Mouse (Mus musculus) lung, embryonic 16.5 days (tissue): ENCODE results near the gene Pmepa1. TPM values are rescaled to one million over a fixed set of nuclear protein-coding genes. Genes with fewer than 3 reads are reported as not detected.
A peak's percentile ranks its signal among the peaks of the same experiment; 100 is the strongest.

Source experiments
- ATAC-seq: fragments of 200-750 bp; cut with Nextera tagmentation; 2 replicates; pipeline ENCODE4 v1.8.0; 2017; ENCODE audit warnings: low read depth, mild to moderate bottlenecking, moderate library complexity
- H3K27ac ChIP-seq: fragments of 300-500 bp; sonication (generic); 2 replicates; pipeline ENCODE4 v1.5.1; 2014; ENCODE audit warnings: mild to moderate bottlenecking, control low read depth, low read length
- H3K27me3 ChIP-seq: fragments of 300-500 bp; sonication (generic); 2 replicates; pipeline ENCODE4 v1.6.1; 2014; ENCODE audit warnings: low read depth, low read length, mixed read lengths; ENCODE audit not compliant: control insufficient read depth, insufficient read depth
- H3K36me3 ChIP-seq: fragments of 300-500 bp; sonication (generic); 2 replicates; pipeline ENCODE4 v1.6.1; 2014; ENCODE audit warnings: low read length; ENCODE audit not compliant: control insufficient read depth, insufficient read depth
- H3K4me1 ChIP-seq: fragments of 300-500 bp; sonication (generic); replicated peaks from 2 replicates; pipeline ENCODE4 v1.6.1; 2014; ENCODE audit warnings: low read length, mixed read lengths; ENCODE audit not compliant: control insufficient read depth, insufficient read depth
- H3K4me2 ChIP-seq: fragments of 300-500 bp; sonication (generic); 2 replicates; pipeline ENCODE4 v1.6.1; 2014; ENCODE audit warnings: low read depth, low read length, control low read depth
- H3K4me3 ChIP-seq: fragments of 300-500 bp; sonication (generic); 2 replicates; pipeline ENCODE4 v1.5.1; 2014; ENCODE audit warnings: mild to moderate bottlenecking, low read length, control low read depth
- H3K9ac ChIP-seq: fragments of 300-500 bp; sonication (generic); 2 replicates; pipeline ENCODE4 v1.6.1; 2014; ENCODE audit warnings: low read length, control low read depth
- H3K9me3 ChIP-seq: fragments of 300-500 bp; sonication (generic); 2 replicates; pipeline ENCODE4 v1.6.1; 2016; ENCODE audit warnings: low read length; ENCODE audit not compliant: control insufficient read depth
- WGBS: fragments of 180-500 bp; shearing (Covaris S2); extraction: QIAGEN DNeasy Blood & Tissue Kit; methylation state at CpG from one replicate; pipeline ENCODE4 v1.1.7; 2014; 5-methylcytosine and 5-hydroxymethylcytosine counted together
- polyA plus RNA-seq: library from polyadenylated mRNA; unstranded; fragments of >200 nt; fragmentation: Nextera tagmentation; extraction: Ambion mirVana; gene quantifications from 2 replicates; pipeline ENCODE4 v1.2.1, GENCODE M21; 2015

Gene Pmepa1
- polyA plus RNA-seq, 1 experiment from 2014 or later, result 7.5 TPM

GRCm38 (mm10) chr2:173270601-173271248, 5.6 kb downstream of the Pmepa1 start:
- H3K9ac ChIP-seq, result no peak overlapping the region
- no peaks in the 10 kb centered on the region for H3K9me3 ChIP-seq
- no peaks in the 10 kb centered on the region for H3K27me3 ChIP-seq
- H3K27ac ChIP-seq, result no peak overlapping the region
- no peaks in the 10 kb centered on the region for H3K36me3 ChIP-seq
- WGBS, result 80% methylated on average over 11 of the region's 11 CpGs
- peaks cover 64% of the 10 kb centered on the region for H3K4me1 ChIP-seq
- no peak overlapping the region for H3K4me3 ChIP-seq
- no peak for ATAC-seq
- H3K4me2 ChIP-seq, result no peak overlapping the region

- no peak overlapping the region for H3K4me3 ChIP-seq
- no peaks in the 10 kb centered on the region for H3K36me3 ChIP-seq
- H3K27ac ChIP-seq, result no peak overlapping the region
- WGBS, result 42% methylated on average over 9 of the region's 9 CpGs
- ATAC-seq, result no peak
- H3K27me3 ChIP-seq, result no peaks in the 10 kb centered on the region
- H3K4me1 ChIP-seq, result peaks cover 67% of the 10 kb centered on the region
- H3K9me3 ChIP-seq, result no peaks in the 10 kb centered on the region
- H3K9ac ChIP-seq, result no peak overlapping the region
- no peak overlapping the region for H3K4me2 ChIP-seq
Measured at GRCm38 (mm10) chr2:173270196-173270595, 6.1 kb downstream of the Pmepa1 start.

GRCm38 (mm10) chr2:173267562-173267961, 8.8 kb downstream of the Pmepa1 start:
- peaks cover 64% of the 10 kb centered on the region for H3K4me1 ChIP-seq
- ATAC-seq, result no peak
- H3K9me3 ChIP-seq, result no peaks in the 10 kb centered on the region
- H3K27me3 ChIP-seq, result no peaks in the 10 kb centered on the region
- H3K36me3 ChIP-seq, result no peaks in the 10 kb centered on the region
- WGBS, result 76% methylated on average over 3 of the region's 3 CpGs
- no peak overlapping the region for H3K27ac ChIP-seq
- H3K4me2 ChIP-seq, result no peak overlapping the region
- H3K9ac ChIP-seq, result no peak overlapping the region
- no peak overlapping the region for H3K4me3 ChIP-seq

- Histone ChIP-seq H3K27ac (no peak overlapping the region), H3K9ac (no peak overlapping the region), H3K27me3 (no peaks in the 10 kb centered on the region), H3K4me2 (no peak overlapping the region), H3K4me3 (no peak overlapping the region), H3K4me1 (peaks cover 62% of the 10 kb centered on the region), H3K36me3 (no peaks in the 10 kb centered on the region), H3K9me3 (no peaks in the 10 kb centered on the region)
- WGBS, result 72% methylated on average over 25 of the region's 25 CpGs
- no peak for ATAC-seq
Measured at GRCm38 (mm10) chr2:173266349-173267112, 9.8 kb downstream of the Pmepa1 start.

GRCm38 (mm10) chr2:173265468-173266265, 10.7 kb downstream of the Pmepa1 start:
- Histone ChIP-seq H3K9ac (no peak overlapping the region), H3K4me1 (peaks cover 65% of the 10 kb centered on the region), H3K27me3 (no peaks in the 10 kb centered on the region), H3K4me2 (no peak overlapping the region), H3K27ac (no peak overlapping the region), H3K36me3 (no peaks in the 10 kb centered on the region), H3K4me3 (no peak overlapping the region), H3K9me3 (no peaks in the 10 kb centered on the region)
- WGBS, result 88% methylated on average over 22 of the region's 22 CpGs
- no peak for ATAC-seq

GRCm38 (mm10) chr2:173264467-173265128, 11.7 kb downstream of the Pmepa1 start:
- Histone ChIP-seq H3K36me3 (no peaks in the 10 kb centered on the region), H3K4me2 (no peak overlapping the region), H3K27ac (no peak overlapping the region), H3K9ac (no peak overlapping the region), H3K9me3 (no peaks in the 10 kb centered on the region), H3K4me1 (peaks cover 62% of the 10 kb centered on the region), H3K27me3 (no peaks in the 10 kb centered on the region), H3K4me3 (no peak overlapping the region)
- peak; percentile 45 for ATAC-seq
- 27% methylated on average over 13 of the region's 13 CpGs for WGBS

DNA sequence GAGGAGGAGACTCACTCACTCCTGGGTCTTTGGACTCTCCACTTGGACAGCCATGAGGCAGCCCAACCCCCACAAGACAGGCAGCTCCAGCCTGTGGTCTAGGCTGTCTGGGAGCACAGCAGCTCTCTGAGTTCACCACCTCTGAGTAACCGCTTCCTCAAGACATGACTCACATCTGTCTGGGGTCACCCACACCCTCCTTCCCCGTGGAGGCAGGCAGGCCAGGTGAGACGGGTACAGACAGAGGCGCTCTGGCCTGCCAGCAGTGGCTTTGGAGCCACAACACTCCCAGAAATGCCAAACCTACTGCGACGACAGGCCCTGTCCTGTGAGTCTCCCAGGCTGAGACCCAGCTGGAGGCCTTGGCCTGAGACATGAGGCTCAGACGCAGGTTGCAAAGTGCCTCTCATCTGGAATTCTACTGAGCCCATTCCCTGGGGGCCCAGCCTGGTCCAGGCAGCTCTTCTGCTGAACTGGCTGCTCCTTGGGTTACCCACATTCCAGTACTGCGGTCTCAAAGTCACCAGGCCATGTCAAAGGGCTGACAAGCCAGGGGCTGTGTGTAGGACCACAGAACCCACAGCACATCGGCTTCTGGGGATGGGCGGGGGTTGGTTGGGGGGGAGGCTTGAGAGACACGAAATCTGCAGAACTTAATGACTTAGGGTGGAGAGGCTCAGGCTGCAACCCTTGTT, 12.6 kb downstream of the Pmepa1 start:
- no peaks in the 10 kb centered on the region for H3K27me3 ChIP-seq
- H3K4me1 ChIP-seq, result peaks cover 66% of the 10 kb centered on the region
- H3K36me3 ChIP-seq, result no peaks in the 10 kb centered on the region
- WGBS, result 58% methylated on average over 11 of the region's 11 CpGs
- no peak for ATAC-seq
- H3K4me2 ChIP-seq, result no peak overlapping the region
- no peak overlapping the region; the same call in 1 of the 2 replicates for H3K9ac ChIP-seq
- H3K9me3 ChIP-seq, result no peaks in the 10 kb centered on the region
- H3K4me3 ChIP-seq, result no peak overlapping the region
- H3K27ac ChIP-seq, result no peak overlapping the region

DNA sequence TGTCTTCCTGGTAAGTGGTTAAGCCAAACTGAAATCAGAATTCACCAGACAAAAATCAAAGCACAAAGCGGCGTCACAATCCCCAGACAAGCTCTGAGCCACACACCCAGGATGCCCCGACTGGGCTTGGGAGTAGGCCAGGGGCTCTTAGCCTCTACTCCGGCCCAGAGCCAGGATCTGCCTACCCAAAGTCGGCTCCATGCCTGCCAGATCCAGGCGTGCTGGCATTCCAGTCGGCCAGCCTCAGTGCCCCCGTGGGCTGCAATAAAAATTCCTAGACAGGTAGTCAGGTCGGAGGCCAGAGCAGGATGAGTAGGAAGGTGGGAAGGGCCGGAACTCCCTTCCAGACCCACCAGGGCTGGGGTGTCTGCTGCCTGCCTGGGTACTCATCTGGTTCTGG, 14.8 kb downstream of the Pmepa1 start:
- H3K4me3 ChIP-seq, result no peak overlapping the region
- H3K36me3 ChIP-seq, result no peaks in the 10 kb centered on the region
- no peak overlapping the region for H3K9ac ChIP-seq
- no peaks in the 10 kb centered on the region for H3K9me3 ChIP-seq
- no peak overlapping the region for H3K27ac ChIP-seq
- H3K4me1 ChIP-seq, result peaks cover 82% of the 10 kb centered on the region
- no peak for ATAC-seq
- 65% methylated on average over 10 of the region's 10 CpGs for WGBS
- no peaks in the 10 kb centered on the region for H3K27me3 ChIP-seq
- H3K4me2 ChIP-seq, result no peak overlapping the region
